Mouse (Mus musculus) G1E (cell line): ENCODE data around the gene Eps8l3.

Source experiments
- CTCF ChIP-seq: IDR thresholded peaks from 2 replicates; pipeline ENCODE4 v1.5.1; 2012; ENCODE audit warnings: low read depth, low read length, inconsistent platforms, mixed read lengths
- GATA1 ChIP-seq: IDR thresholded peaks from 2 replicates; pipeline ENCODE4 v1.6.1; 2012; ENCODE audit warnings: borderline replicate concordance, low read length, inconsistent platforms, mixed read lengths
- GATA2 ChIP-seq: IDR thresholded peaks from 2 replicates; pipeline ENCODE4 v1.6.1; 2012; ENCODE audit warnings: low read depth, low read length, inconsistent platforms, borderline replicate concordance
- POLR2AphosphoS5 ChIP-seq: IDR thresholded peaks from 2 replicates; pipeline ENCODE4 v1.6.1; 2012; ENCODE audit warnings: low read depth, low read length, inconsistent platforms; ENCODE audit not compliant: insufficient replicate concordance
- TAL1 ChIP-seq: conservative IDR thresholded peaks from 2 replicates; pipeline ENCODE4 v1.6.1; 2012; ENCODE audit warnings: low read depth, low read length, inconsistent platforms, mixed read lengths

DNA sequence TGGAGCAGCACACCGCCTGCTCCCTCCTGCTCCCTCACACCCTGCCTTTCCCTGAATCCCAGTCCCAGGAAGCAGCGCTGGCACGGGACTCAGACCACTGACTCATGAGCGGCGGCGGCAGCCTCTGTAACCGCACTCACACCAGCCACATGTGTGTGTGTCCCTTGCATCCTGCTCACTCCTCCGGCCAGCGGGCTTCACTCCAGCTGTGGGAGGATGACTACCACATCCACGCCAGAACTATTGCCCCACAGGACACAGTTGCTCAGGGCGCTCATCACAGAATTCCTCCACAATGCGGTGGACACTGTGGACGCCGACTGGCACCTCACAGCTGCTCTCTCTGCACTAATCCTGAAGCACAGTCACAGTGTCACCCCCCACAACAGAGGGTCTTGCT, 47.4 kb upstream of the Eps8l3 start:
- TF ChIP-seq POLR2AphosphoS5 (no peak), CTCF (no peak), GATA2 (no peak), GATA1 (no peak), TAL1 (no peak)
